Mouse (Mus musculus): ENCODE data around the gene Amigo2. TPM values are rescaled to one million over a fixed set of nuclear protein-coding genes. Genes with fewer than 3 reads are reported as not detected.

Amigo2 gene
- polyA plus RNA-seq, 1 experiment from 2014 or later = 4.4 TPM

DNA sequence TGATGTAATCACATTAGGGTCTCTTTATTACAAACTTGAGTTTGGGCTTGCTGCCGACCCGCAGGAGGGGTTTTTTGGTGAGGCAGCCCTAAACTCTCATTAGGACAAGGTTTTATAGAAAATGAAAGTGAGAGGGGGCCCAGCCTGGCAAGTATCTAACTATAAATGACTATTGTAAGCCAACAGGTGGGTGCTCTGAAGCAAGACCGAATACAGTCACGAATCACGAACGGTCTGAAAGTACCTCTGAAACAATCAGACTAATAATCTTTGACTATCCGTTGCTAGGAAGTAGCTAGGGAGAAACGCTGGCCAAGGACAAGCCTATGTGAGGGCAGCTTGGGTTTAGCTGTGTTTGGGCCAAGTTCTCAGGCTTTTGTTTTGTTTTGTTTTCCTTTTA is 12.2 kb upstream of the Amigo2 start:
- no peaks in the 10 kb centered on the region for H3K27me3 ChIP-seq (ENCODE audit: control insufficient read depth, insufficient read depth, low read length)
- no peak overlapping the region for H3K4me2 ChIP-seq (ENCODE audit: low read depth, severe bottlenecking)
- H3K9ac ChIP-seq (ENCODE audit: low read length) = no peak overlapping the region
- no peak overlapping the region for H3K27ac ChIP-seq (replicated peaks; ENCODE audit: low read depth, low read length)
- WGBS = 91% methylated on average over 8 of the region's 8 CpGs
- no peak overlapping the region for H3K4me3 ChIP-seq (ENCODE audit: low read depth, low read length)
- no peak for DNase-seq (ENCODE audit: low spot score)
- H3K9me3 ChIP-seq (ENCODE audit: control insufficient read depth, low read length) = no peaks in the 10 kb centered on the region
- ATAC-seq (ENCODE audit: insufficient number of reproducible peaks, low FRiP score, low TSS enrichment, low read depth) = no peak
- no peaks in the 10 kb centered on the region for H3K36me3 ChIP-seq (ENCODE audit: control insufficient read depth, insufficient read depth, low read length)
- H3K4me1 ChIP-seq (ENCODE audit: control insufficient read depth, insufficient read depth, low read length) = no peaks in the 10 kb centered on the region

DNA sequence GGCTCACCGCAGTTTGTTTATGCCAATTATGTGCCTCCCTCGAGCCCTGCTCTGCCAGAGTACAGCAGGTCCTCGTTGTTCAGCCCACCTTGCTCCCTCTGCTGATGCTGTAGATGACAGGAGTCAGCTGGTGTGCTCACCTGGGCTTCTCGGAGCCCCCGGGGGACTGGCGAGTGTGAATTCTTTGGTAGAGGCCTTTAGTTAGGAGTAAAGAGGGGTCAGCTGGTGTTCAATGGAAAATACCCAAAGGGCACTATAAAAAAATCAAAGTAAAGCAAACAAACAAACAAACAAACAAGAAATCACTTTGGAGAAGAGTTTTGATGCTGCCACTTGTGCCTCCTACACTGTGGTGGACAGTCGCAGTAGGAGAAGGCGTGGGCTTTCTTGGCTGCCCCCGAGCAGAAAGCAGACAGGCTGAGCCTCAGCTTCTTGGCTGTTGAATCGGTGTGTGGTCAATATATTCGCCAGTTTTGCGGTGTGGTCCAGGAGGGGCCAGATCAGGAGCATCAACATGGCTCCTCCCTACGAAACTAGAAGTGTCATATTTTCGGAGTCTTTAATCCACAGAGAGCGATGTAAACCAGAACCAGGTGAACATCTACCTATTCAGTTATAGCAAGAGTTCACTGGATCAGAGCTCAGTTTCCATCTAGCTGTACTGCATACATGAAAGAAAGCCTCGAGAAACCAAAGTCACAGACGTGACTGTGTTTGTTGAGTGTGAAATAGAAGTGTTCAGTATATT is 11.6 kb upstream of the Amigo2 start:
- DNase-seq (ENCODE audit: low spot score) (no peak), ATAC-seq (ENCODE audit: insufficient number of reproducible peaks, low FRiP score, low TSS enrichment, low read depth) (no peak)
- no peaks in the 10 kb centered on the region for H3K27me3 ChIP-seq (ENCODE audit: control insufficient read depth, insufficient read depth, low read length)
- no peaks in the 10 kb centered on the region for H3K9me3 ChIP-seq (ENCODE audit: control insufficient read depth, low read length)
- H3K36me3 ChIP-seq (ENCODE audit: control insufficient read depth, insufficient read depth, low read length) = no peaks in the 10 kb centered on the region
- no peaks in the 10 kb centered on the region for H3K4me1 ChIP-seq (ENCODE audit: control insufficient read depth, insufficient read depth, low read length)
- no peak overlapping the region for H3K4me2 ChIP-seq (ENCODE audit: low read depth, severe bottlenecking)
- H3K27ac ChIP-seq (replicated peaks; ENCODE audit: low read depth, low read length) = no peak overlapping the region
- H3K4me3 ChIP-seq (ENCODE audit: low read depth, low read length) = no peak overlapping the region
- no peak overlapping the region for H3K9ac ChIP-seq (ENCODE audit: low read length)
- WGBS = 86% methylated on average over 17 of the region's 17 CpGs

GRCm38 (mm10) chr15:97257206-97257775 is 10.2 kb upstream of the Amigo2 start:
- Histone ChIP-seq H3K4me2 (ENCODE audit: low read depth, severe bottlenecking) (no peak overlapping the region), H3K9ac (ENCODE audit: low read length) (no peak overlapping the region), H3K4me1 (ENCODE audit: control insufficient read depth, insufficient read depth, low read length) (no peaks in the 10 kb centered on the region), H3K9me3 (ENCODE audit: control insufficient read depth, low read length) (no peaks in the 10 kb centered on the region), H3K36me3 (ENCODE audit: control insufficient read depth, insufficient read depth, low read length) (no peaks in the 10 kb centered on the region), H3K4me3 (ENCODE audit: low read depth, low read length) (no peak overlapping the region), H3K27ac (replicated peaks; ENCODE audit: low read depth, low read length) (no peak overlapping the region), H3K27me3 (ENCODE audit: control insufficient read depth, insufficient read depth, low read length) (no peaks in the 10 kb centered on the region)
- 81% methylated on average over 8 of the region's 8 CpGs for WGBS
- DNase-seq (ENCODE audit: low spot score) (no peak), ATAC-seq (ENCODE audit: insufficient number of reproducible peaks, low FRiP score, low TSS enrichment, low read depth) (no peak)

- no peak for ATAC-seq (ENCODE audit: insufficient number of reproducible peaks, low FRiP score, low TSS enrichment, low read depth)
- H3K9me3 ChIP-seq (ENCODE audit: control insufficient read depth, low read length) = no peaks in the 10 kb centered on the region
Measured at GRCm38 (mm10) chr15:97256411-97256810, 9.3 kb upstream of the Amigo2 start.

GRCm38 (mm10) chr15:97255800-97256199 is 8.7 kb upstream of the Amigo2 start:
- no peaks in the 10 kb centered on the region for H3K36me3 ChIP-seq (ENCODE audit: control insufficient read depth, insufficient read depth, low read length)
- H3K27ac ChIP-seq (replicated peaks; ENCODE audit: low read depth, low read length) = no peak overlapping the region
- H3K9me3 ChIP-seq (ENCODE audit: control insufficient read depth, low read length) = no peaks in the 10 kb centered on the region
- no peak overlapping the region for H3K4me2 ChIP-seq (ENCODE audit: low read depth, severe bottlenecking)
- WGBS = 89% methylated on average over 3 of the region's 3 CpGs
- ATAC-seq (ENCODE audit: insufficient number of reproducible peaks, low FRiP score, low TSS enrichment, low read depth) (no peak), DNase-seq (ENCODE audit: low spot score) (no peak)
- no peak overlapping the region for H3K9ac ChIP-seq (ENCODE audit: low read length)
- no peaks in the 10 kb centered on the region for H3K4me1 ChIP-seq (ENCODE audit: control insufficient read depth, insufficient read depth, low read length)
- H3K4me3 ChIP-seq (ENCODE audit: low read depth, low read length) = no peak overlapping the region
- H3K27me3 ChIP-seq (ENCODE audit: control insufficient read depth, insufficient read depth, low read length) = no peaks in the 10 kb centered on the region

More at GRCm38 (mm10) chr15:97256411-97256810, 9.3 kb upstream of the Amigo2 start:
- Histone ChIP-seq H3K27me3 (ENCODE audit: control insufficient read depth, insufficient read depth, low read length) (no peaks in the 10 kb centered on the region), H3K4me2 (ENCODE audit: low read depth, severe bottlenecking) (no peak overlapping the region), H3K36me3 (ENCODE audit: control insufficient read depth, insufficient read depth, low read length) (no peaks in the 10 kb centered on the region), H3K27ac (replicated peaks; ENCODE audit: low read depth, low read length) (no peak overlapping the region), H3K9ac (ENCODE audit: low read length) (no peak overlapping the region), H3K4me3 (ENCODE audit: low read depth, low read length) (no peak overlapping the region), H3K4me1 (ENCODE audit: control insufficient read depth, insufficient read depth, low read length) (no peaks in the 10 kb centered on the region)
- no peak for DNase-seq (ENCODE audit: low spot score)
- 89% methylated on average over 11 of the region's 11 CpGs for WGBS

DNA sequence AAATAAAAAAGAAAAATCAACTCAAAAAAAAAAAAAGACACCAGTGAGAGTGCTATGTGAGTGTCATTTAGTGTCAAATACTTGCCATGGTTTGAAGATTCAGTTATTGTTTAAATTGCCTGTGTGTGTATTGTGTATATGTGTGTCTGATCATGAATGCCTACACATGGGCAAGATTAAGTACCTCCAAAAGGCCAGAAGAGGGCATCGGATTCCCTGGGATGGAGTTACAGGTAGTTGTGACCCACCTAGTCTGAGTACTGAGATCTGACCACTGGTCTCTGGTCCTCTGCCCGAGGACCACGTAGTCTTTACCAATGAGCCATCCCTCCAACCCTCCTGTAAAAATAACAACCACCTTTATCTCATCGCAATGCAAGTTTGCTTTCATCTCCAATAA is 7.3 kb upstream of the Amigo2 start:
- Histone ChIP-seq H3K27ac (replicated peaks; ENCODE audit: low read depth, low read length) (no peak overlapping the region), H3K9ac (ENCODE audit: low read length) (no peak overlapping the region), H3K27me3 (ENCODE audit: control insufficient read depth, insufficient read depth, low read length) (no peaks in the 10 kb centered on the region), H3K36me3 (ENCODE audit: control insufficient read depth, insufficient read depth, low read length) (no peaks in the 10 kb centered on the region), H3K4me1 (ENCODE audit: control insufficient read depth, insufficient read depth, low read length) (no peaks in the 10 kb centered on the region), H3K4me2 (ENCODE audit: low read depth, severe bottlenecking) (no peak overlapping the region), H3K4me3 (ENCODE audit: low read depth, low read length) (no peak overlapping the region), H3K9me3 (ENCODE audit: control insufficient read depth, low read length) (no peaks in the 10 kb centered on the region)
- ATAC-seq (ENCODE audit: insufficient number of reproducible peaks, low FRiP score, low TSS enrichment, low read depth) = no peak
- WGBS = 94% methylated on average over 4 of the region's 4 CpGs
- DNase-seq (ENCODE audit: low spot score) = no peak

- ATAC-seq (ENCODE audit: insufficient number of reproducible peaks, low FRiP score, low TSS enrichment, low read depth) = no peak
- no peak for DNase-seq (ENCODE audit: low spot score)
- no peaks in the 10 kb centered on the region for H3K36me3 ChIP-seq (ENCODE audit: control insufficient read depth, insufficient read depth, low read length)
- WGBS = 85% methylated on average over 8 of the region's 8 CpGs
- H3K9me3 ChIP-seq (ENCODE audit: control insufficient read depth, low read length) = no peaks in the 10 kb centered on the region
- H3K4me3 ChIP-seq (ENCODE audit: low read depth, low read length) = no peak overlapping the region
- H3K27ac ChIP-seq (replicated peaks; ENCODE audit: low read depth, low read length) = no peak overlapping the region
- H3K27me3 ChIP-seq (ENCODE audit: control insufficient read depth, insufficient read depth, low read length) = no peaks in the 10 kb centered on the region
- H3K9ac ChIP-seq (ENCODE audit: low read length) = no peak overlapping the region
- H3K4me2 ChIP-seq (ENCODE audit: low read depth, severe bottlenecking) = no peak overlapping the region
- no peaks in the 10 kb centered on the region; the same call in 1 of the 2 replicates for H3K4me1 ChIP-seq (ENCODE audit: control insufficient read depth, insufficient read depth, low read length)
Measured at GRCm38 (mm10) chr15:97252493-97253034, 5.5 kb upstream of the Amigo2 start.

GRCm38 (mm10) chr15:97249322-97249721 is 2.2 kb upstream of the Amigo2 start:
- no peak for DNase-seq (ENCODE audit: low spot score)
- peaks cover 2% of the 10 kb centered on the region; the same call in 1 of the 2 replicates for H3K4me1 ChIP-seq (ENCODE audit: control insufficient read depth, insufficient read depth, low read length)
- no peak overlapping the region for H3K4me2 ChIP-seq (ENCODE audit: low read depth, severe bottlenecking)
- H3K9me3 ChIP-seq (ENCODE audit: control insufficient read depth, low read length) = no peaks in the 10 kb centered on the region
- no peak for ATAC-seq (ENCODE audit: insufficient number of reproducible peaks, low FRiP score, low TSS enrichment, low read depth)
- peaks cover 3% of the 10 kb centered on the region; the same call in 1 of the 2 replicates for H3K27me3 ChIP-seq (ENCODE audit: control insufficient read depth, insufficient read depth, low read length)
- H3K36me3 ChIP-seq (ENCODE audit: control insufficient read depth, insufficient read depth, low read length) = no peaks in the 10 kb centered on the region
- H3K9ac ChIP-seq (ENCODE audit: low read length) = no peak overlapping the region
- 91% methylated on average over 10 of the region's 10 CpGs for WGBS
- no peak overlapping the region for H3K27ac ChIP-seq (replicated peaks; ENCODE audit: low read depth, low read length)
- H3K4me3 ChIP-seq (ENCODE audit: low read depth, low read length) = no peak overlapping the region

All from limb, embryonic 11.5 days (tissue).